Mouse (Mus musculus) frontal cortex, adult (tissue): ENCODE measurements around the gene Sel1l2.

Experiments
- ATAC-seq: cut with Nextera tagmentation; 2 replicates; pipeline ENCODE4 v1.9.2; 2017; ENCODE audit warnings: mild to moderate bottlenecking, moderate library complexity, mixed read lengths; ENCODE audit not compliant: low TSS enrichment

Gene Sel1l2

DNA sequence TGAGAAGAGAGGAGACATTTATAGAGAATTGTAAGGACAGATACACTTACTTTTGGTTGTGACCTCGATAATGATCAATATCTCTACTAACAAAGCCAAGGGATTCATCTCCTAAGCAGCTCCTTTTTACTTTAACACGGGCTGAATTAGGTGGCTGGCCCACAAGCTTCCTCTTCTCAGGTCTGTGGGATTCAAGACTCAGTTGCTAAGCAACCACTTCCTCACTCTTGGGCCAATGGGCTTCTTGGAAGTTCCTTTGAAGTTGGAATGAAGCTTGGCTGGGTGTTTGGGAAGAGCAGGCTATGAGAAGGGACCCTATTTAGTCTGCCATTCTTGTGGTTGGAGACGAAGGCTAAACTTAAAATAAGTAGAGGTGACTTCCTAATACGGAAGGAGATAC is at the start of gene Sel1l2:
Sel1l2 (minus strand) TSS at position 182 of the 400 bp plus-strand sequence.
- no peak for ATAC-seq

DNA sequence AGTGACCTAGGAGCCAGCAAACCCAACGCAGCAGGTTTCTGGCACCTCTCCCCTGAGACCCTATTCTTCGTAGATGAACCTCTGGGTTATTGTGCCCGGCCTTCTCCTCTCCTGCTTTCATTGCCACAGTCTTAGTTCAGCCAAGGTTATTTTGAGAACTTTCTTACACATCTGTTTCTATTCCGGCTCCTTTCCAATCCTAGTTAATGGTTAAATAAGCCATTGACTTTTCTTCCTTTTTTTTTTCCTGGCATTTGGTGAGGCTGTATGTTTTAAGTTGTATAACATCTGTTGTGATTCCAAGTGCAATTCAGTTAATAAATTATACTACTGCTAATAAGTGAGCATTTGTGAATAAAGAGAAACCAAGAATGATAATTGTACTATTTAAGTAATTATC is 49.6 kb upstream of the Sel1l2 start:
- no peak for ATAC-seq

DNA sequence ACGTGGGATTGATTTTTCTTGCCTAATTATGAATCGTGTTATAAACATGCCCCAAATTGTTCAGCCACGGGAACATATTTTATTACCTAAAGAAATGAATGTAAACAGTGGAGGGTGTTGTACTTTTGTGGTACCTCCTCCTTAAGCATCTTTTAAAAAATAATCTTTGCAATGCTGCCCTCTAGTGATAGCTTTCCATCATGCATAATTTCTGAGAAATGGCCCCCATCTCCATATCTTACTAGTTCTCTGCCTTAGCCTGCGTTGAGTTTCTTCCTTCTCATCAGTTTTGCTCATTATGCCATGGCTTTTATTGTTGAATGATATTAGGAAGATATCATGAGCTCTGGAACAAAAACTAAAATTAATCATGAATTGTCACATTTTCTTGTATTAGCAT is 37.8 kb upstream of the Sel1l2 start:
- ATAC-seq: peak; percentile 92

DNA sequence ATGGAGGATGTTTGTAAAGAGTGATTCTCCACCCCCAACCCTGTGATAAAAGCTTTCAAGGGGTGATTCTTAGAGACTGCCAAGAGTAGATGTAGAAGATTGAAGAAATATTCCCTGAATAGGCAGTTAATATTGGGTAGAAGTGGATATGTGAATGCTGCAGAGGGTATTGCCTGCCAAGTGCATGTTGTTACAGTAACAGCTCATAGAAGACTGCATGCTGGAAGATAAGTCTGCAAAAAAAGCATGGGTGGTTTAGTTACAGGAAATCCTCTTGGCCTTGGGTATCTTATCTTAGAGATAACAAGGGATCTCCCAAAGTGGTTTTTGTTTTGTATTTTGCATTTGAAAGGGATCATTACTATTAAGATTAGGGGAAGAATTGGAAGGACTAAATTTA is 36.3 kb upstream of the Sel1l2 start:
- no peak for ATAC-seq

DNA sequence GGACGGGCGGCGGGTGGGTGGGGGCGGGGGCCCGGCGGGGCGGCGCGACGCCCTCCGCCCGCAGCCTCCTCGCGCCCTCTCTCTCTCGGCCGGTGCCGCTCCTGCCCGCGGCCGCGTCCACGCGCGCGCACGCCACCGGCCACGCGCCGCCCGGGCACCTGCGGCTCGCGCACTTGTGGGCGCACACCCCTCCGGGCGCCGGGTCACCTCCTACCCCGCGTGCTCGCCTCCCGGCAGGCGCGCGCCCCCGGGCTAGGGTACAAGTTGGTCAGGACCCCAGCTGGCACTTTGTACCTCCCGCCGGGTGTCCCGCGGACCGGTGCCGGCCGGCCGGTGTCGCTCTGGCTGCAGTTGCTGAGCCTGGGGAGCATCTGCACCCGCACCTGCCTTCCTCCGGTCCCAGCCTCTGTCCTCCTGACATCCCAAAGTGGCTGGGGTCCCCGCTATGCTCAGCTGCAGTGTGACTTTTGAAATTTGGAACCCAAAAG is 6.3 kb upstream of the Sel1l2 start:
- ATAC-seq: peak; percentile 46

DNA sequence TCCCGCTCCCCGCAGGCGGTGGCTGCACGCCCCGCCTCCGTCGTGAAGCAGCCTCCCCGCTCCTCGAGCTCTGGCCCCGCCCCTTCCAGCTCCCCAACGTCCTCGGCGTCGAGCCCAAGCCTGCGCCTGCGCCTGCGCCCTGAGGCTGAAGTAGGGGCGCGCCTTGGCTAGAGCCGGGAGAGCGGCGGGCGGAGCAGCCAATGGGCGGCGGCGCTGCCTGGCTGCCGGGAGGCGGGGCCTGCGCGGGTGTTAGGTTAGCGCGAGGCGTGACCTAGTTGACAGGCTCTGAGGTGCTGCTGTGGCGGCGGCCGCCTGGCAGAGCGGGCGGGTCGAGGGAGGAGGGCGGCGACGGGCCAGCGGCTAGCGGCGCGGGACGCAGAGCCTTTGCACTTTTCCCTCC is 5.7 kb upstream of the Sel1l2 start, which contains the start of gene Macrod2:
Macrod2 (plus strand) TSS at position 131 of the 400 bp plus-strand sequence.
- ATAC-seq: peak; percentile 96

DNA sequence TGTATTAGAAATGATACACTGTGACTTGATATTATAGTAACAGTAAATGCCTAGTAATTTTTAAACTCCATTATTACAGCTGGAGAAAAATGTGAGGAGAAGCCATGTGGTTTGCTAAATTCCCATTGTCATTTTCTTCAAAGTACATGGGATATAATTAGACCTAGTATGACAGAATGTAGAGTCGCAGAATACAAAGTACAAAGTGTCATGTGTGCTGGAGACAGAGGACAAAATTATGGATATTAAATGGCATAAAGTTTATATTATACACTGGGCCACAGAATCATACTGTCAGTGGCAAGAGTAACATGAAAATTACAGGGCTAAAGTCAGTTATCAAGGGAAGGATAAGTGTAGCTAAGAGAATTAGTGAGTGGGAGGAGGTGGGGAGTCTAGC is 24.7 kb downstream of the Sel1l2 start:
- no peak for ATAC-seq

DNA sequence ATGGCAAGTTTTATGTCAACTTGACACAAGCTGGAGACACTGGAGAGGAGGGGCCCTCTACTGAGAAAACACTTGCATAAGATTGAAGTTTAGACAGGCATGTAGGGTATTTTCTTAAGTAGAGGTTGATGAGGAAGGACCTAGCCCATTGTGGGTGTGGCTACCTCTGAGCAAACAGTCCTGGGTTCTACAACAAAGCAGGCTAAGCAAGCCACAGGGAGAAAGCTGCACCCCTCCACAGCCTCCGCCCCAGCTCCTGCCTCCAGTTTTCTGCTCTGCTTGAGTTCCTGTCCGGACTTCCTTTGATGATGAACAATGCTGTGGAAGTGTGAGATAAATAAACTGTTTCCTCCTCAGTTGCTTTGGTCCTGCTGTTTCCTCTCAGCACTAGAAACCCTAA is 29.6 kb downstream of the Sel1l2 start:
- no peak for ATAC-seq

DNA sequence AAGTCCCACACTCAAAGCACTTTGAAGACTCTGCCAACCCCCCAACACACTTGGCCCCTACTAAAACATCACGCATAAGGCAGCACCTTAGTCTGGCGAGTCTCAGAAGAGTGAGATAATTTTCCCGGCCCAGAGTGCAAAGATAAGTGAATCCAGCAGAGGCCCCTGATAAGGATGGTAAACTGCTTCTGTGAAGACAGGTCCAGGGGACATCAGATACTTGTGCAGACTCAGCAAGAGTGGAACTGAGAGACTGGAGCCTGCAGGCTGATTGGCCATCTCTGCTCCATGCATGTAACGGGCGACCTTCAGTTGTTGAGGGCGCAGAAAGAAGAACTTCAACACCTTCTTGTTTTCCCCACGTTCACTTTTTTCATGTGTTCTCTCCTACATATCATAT is 47.1 kb downstream of the Sel1l2 start:
- ATAC-seq: no peak

DNA sequence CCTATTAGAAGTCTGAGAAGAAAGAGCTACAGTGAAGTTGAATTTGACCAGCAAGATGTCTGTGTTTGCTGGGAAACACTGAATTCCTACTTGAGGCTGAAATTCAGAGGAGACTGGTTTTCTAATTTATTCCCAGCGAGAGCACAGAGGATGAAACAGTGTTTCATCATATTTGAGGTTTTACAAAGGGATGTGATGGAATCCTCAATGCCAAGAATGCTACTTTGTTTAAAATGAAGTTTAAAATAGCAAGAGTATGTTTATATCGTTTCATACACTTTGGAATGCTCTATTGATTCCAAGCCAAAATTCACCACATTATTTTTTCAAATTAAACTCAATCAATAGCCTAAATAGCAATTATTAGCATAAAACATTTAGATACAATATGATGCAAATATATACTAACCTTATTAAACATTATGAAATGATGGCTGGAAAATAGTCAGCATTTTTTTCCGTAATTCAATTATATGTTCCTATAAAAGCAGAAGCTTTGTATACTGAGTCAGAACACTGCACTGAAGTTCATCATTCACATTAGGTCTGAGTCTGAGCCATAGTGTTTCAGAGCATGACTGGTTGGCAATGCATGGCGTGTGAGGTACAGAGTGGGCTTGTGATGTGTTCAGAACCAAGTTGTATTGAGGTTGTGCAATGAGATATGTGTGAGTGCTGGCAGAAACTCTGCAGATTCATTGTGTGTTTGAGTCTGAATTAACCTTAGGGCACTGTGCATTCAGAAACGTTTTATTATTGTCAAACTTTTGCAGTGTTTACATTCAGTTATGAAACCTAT is 58.8 kb downstream of the Sel1l2 start:
- no peak for ATAC-seq

DNA sequence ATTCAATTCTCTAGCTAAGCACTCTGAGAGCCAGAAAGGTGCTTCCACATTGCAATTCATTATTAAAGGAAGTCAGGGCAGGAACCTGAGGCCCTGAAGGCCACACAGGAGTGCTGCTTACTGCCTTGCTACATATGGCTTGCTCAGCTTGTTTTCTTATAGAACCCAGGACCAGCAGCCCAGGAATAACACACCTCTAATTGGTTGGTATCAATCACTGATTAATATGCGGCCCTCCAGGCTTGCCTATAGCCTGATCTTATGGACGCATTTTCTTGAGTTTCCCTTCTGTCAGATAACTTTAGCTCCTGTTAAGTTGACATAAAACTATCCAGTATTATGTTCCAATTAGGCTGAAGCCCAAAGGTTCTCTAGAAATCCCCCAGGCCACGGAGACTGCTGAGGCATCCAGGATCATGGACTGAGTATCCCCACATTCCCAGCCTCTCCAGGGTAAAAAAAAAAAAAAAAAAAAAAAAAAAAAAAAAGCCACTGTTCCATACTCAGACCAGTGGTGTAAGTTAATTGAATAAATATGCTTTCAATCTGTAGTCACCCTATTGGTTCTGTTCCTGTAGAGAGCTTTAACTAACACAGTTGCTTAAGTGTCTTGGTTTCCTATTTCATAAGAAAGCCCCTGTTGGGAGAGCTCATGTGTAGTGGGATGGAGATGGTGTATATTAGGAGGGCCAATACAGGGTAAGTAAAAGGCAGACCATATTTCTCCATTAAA is 86.4 kb downstream of the Sel1l2 start:
- no peak for ATAC-seq

DNA sequence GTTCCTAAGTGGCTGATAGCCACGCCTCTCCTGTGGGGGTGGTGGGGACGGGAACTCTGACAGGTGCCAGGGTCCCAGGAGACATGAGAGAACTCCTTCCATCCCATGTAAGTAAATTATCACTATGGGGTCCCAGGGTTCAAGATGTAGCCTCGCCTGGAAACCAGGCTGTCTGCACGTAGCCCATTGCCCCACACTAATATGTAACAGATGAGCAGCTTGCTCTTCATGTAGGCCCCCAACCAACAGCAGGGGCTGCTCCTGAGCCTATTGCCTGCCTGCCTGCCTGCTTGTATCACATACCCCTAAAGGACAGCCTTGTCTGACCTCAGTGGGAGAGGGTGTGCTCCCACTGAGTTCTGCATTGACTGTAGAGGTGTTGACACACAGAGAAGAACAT is 92.4 kb downstream of the Sel1l2 start:
- ATAC-seq: no peak

DNA sequence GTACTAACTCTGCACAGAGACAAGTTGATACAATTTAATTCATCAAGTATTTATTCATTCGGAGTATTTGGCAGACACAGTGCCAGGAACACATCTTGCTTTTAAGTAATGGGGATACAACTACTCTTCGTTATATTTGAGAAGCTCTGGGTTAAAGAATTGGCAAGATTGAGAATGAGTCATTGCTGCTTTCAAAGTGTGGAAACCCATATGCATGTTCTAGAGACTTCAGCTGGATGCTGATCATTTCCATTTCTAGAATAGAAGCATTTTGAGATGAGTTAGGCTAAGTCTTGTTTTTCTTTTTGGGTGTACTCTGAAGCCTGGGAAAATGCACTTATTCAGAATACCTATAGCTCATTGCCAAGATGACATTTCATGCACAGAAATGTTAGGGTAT is 95.7 kb downstream of the Sel1l2 start:
- peak; percentile 96 for ATAC-seq

DNA sequence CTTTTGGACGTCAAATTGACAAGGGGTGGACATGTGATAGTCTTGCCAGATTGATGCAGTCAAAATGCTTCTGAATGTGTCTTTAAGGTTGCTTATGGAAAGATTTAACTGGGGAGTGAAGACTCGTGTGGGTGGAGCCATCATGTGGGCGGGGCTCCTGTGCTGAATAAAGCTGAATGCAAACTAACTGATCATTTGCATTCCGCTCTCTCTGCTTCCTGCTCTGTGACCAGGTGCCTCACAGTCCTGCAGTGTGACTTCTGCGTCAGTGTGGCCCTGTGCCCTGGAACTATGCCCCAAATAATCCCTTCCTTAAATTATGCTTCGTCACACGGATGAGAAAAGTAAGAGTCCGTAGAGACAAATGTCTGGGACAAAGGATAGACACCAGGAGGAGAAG is 108.7 kb downstream of the Sel1l2 start:
- peak; percentile 62; the same call in 1 of the 2 replicates for ATAC-seq

DNA sequence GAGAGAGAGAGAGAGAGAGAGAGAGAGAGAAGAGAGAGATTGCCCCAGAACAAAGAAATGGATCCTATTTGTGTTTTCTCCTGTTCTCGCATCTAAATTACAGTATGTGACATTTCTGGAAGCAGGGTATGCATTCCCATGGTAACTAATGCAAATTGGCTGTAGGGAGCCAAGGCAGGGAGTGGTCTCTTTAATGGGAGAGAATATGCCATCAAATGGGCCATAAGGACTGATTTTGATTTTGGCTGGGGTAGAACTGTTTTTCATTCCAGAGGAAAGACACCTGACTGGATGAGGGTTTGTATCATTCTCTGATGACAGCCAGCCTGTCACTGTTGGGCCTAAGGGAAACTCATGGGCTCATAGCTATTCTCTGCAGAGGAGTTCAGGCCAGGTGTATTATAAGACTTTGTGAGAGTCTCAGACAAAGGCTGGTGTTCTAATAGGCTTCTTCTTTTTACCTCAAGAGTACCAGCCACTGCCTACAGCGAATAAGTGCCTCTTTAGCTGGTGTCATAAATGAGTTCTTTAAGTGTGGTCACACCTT is 133.8 kb downstream of the Sel1l2 start:
- ATAC-seq: no peak

DNA sequence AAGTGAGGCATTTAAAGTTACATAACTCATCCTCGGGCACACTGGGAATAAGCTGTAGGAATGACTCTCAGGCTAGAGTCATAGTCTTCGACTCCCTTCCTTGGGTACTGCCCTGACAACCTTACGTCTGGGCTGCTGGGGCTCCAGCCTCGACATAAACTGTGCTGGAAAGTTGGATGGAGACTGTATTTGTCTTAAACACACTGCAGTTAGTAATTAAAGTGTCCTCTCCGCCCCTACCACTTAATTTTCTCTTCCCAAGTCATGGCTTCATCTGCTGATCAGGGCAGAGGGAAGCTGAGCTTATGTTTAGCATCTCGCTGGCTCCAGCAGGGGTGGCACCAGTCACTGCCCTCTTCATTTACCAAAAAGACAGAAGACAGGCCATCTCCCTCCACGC is 135.2 kb downstream of the Sel1l2 start:
- no peak for ATAC-seq

DNA sequence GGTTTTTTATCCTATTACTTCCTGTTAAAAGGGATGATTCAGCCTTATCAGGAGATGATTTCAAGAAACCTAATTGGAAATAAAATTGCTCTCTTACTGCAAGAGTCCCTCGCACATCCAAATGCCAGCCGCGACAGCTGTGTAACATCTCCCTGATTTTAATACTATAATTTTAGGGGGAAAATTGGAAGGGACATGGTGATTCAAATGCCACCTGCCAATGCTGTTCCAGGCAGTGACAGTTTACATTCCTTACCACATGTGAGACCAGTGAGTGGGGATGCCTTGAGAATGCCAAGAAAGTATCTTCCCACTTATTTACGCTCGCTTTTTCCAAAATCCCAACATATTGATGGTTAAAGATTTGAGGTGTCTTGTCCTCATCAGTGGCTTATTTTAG is 146.4 kb downstream of the Sel1l2 start:
- no peak for ATAC-seq

DNA sequence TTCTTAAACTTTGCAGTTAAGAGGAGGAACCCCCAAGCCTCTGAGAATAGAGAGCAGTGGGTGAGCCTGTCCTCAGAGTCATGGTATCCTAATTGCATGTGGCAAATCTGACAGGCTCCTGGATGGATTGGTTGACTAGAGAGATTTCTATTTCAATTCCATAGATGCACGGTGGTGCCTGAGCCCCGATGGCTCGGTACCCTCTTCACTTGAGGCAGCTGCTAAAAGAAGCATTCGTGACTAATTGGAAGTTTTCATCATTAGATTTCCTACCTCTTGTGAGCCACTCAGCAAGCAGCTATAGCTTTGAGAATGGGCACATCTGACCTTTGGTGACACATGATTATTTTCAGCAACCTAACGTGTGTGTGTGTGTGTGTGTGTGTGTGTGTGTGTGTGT is 147.1 kb downstream of the Sel1l2 start:
- ATAC-seq: no peak

DNA sequence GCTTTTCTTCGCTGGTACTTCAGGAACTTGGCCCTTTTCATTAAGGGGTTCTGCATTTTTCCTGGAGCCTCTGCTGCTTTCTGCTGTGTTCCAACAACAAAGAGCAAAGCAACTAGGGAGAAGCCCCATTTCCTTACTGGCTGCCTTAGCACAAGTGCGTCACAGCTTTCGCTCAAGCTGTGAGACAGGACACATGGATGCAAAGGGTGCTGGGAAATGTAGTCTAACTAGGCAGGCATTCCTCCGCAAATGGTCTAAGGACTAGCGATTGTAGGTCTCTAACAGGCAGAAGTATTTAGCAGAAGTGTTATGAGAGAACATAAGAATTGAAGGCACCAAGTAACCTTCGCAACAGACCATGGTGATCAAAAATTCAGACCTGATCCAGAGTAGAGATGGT is 152.3 kb downstream of the Sel1l2 start:
- peak; percentile 98 for ATAC-seq

DNA sequence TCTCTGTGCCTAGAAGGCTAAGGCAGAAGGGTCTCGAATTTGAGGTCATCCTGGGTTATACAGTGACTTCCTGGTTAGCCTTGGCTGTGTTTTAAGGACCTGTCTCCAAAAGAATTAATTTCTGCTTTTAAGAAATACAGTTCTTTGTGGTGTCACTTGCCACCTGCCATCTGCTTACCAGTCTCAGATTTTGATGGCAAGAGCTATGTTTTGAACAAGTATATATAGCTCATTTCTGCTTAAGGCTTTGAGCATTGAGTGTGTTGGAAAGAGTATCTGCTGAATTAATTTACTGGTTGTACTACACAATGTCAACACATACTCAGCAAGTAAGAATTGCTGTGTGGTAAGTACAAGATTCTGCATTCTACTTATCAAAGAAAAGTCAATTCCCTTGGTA is 159.2 kb downstream of the Sel1l2 start:
- peak; percentile 92 for ATAC-seq

DNA sequence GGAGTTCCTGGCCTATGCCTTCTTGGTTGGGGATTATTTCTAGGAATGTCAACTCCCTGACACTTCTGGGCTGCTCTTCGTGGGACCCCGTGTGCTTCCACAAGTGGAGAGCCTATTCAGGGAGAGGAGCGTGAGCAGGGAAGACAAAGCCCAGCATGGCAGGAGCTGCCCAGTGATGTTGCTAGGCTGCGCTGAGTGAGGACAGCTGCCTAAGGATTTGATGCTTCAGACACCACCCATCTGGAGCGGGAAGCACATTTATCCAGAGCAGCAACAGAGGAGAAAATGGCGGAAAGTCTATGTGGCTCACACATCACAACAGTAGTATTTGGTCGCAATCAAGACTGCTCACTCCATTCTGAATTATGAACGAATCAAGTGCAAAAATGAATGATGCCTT is 169.2 kb downstream of the Sel1l2 start:
- no peak for ATAC-seq

DNA sequence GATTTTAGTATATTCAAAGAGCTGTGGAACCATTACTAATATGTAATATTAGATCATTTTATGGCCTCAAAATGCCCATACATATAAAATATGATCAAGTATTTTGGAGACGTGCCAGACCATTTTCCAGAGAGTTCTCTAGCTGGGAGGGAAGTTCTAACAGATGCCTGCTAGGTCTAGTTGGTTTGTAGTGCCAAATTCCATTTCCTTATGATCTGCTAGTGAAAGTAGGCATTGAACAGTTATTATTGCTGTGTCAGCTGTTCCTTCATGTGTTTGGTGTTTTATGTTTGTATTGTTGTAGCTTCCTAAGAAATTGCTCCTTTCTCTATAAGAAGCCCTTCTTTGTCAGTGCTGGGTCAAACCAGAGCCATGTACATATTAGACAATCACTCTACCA is 173.5 kb downstream of the Sel1l2 start:
- no peak for ATAC-seq

DNA sequence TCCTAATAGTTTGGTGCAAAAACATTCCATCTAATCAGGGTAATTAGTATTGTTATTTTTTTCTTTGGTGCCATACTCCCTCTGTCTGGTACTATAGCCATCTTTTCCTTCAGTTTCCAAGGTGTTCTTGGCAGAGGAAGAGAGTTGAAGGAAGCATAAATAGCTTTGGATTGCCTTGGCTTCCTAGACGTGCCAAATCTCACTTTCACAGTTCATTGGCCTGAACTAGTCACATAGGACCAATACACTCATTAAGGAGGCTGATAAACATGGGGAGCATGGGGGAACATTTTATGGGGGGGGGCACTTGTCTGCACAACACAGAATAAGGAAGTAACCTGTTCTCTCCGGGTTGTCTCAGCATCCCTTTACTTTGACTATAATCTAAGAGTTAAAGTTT is 174.1 kb downstream of the Sel1l2 start:
- no peak for ATAC-seq
